Comparison of ENCODE assay signal across 8 mouse cellular contexts in genomic region chr2:25581901-25582301, GRCm38 (mm10). TPM values are rescaled to one million over a fixed set of nuclear protein-coding genes. Genes with fewer than 3 reads are reported as not detected.
DNase-seq lines count a peak whose midpoint lies in the region; ATAC-seq and TF ChIP-seq lines count a peak whose summit lies in the region.

No protein-coding gene starts in this region.

- H3K9ac ChIP-seq in forebrain, postnatal 0 days: no peak overlapping the region
- H3K9ac ChIP-seq in liver, embryonic 11.5 days (ENCODE audit: low read depth, low read length): no peak overlapping the region
- peak overlapping the region; percentile 38; the same call in 1 of the 2 replicates for H3K9ac ChIP-seq in stomach, postnatal 0 days (ENCODE audit: low read length)

- 0 out of 2 replicates have a peak overlapping the region, but pooled peaks have one; percentile 29 for H3K27ac ChIP-seq in forebrain, postnatal 0 days (ENCODE audit: low read depth, low read length)
- H3K27ac ChIP-seq in liver, embryonic 11.5 days (ENCODE audit: low read depth, low read length): no peak overlapping the region
- no peak overlapping the region for H3K27ac ChIP-seq in stomach, postnatal 0 days (replicated peaks)

- peaks cover 54% of the 10 kb centered on the region for H3K36me3 ChIP-seq in forebrain, postnatal 0 days (ENCODE audit: insufficient read depth)
- H3K36me3 ChIP-seq in liver, embryonic 11.5 days (ENCODE audit: control insufficient read depth, insufficient read depth, low read length): peaks cover 9% of the 10 kb centered on the region
- peaks cover 7% of the 10 kb centered on the region for H3K36me3 ChIP-seq in stomach, postnatal 0 days (ENCODE audit: control insufficient read depth, insufficient read depth, low read length)

- peak overlapping the region; percentile 58; the same call in 1 of the 2 replicates for H3K4me3 ChIP-seq in forebrain, postnatal 0 days (ENCODE audit: low read depth, low read length)
- peak overlapping the region; percentile 34; the same call in 1 of the 2 replicates for H3K4me3 ChIP-seq in liver, embryonic 11.5 days (ENCODE audit: low read depth, low read length)
- H3K4me3 ChIP-seq in stomach, postnatal 0 days (ENCODE audit: low read depth, low read length): peak overlapping the region; percentile 32; the same call in 1 of the 2 replicates

- no peak for TF ChIP-seq EP300 in stomach, postnatal 0 days (optimal IDR thresholded peaks at IDR 0.05)

- 24% methylated on average over 6 of the region's 6 CpGs for WGBS in forebrain, postnatal 0 days
- 18% methylated on average over 6 of the region's 6 CpGs for WGBS in liver, embryonic 11.5 days
- 26% methylated on average over 6 of the region's 6 CpGs for WGBS in stomach, postnatal 0 days

- no peaks in the 10 kb centered on the region for H3K9me3 ChIP-seq in forebrain, postnatal 0 days (ENCODE audit: low read length)
- no peaks in the 10 kb centered on the region for H3K9me3 ChIP-seq in liver, embryonic 11.5 days (ENCODE audit: control insufficient read depth, low read length)
- no peaks in the 10 kb centered on the region for H3K9me3 ChIP-seq in stomach, postnatal 0 days (ENCODE audit: control insufficient read depth, low read length)

- DNase-seq in layer of hippocampus, adult 9-11 months: peak; percentile 47
- no peak for DNase-seq in layer of hippocampus, adult 18-20 months (ENCODE audit: low spot score in 2 of 2)
- DNase-seq in cerebellum, adult 8-10 months: peak; percentile 89
- no peak for DNase-seq in forebrain, postnatal 0 days
- DNase-seq in liver, embryonic 11.5 days (ENCODE audit: low spot score): no peak
- no peak for DNase-seq in stomach, postnatal 0 days (ENCODE audit: low spot score)
- no peak for DNase-seq in spleen, adult 12 weeks (ENCODE audit: low spot score)
- DNase-seq in kidney, adult 11 months: no peak

- no peak for TF ChIP-seq CTCF in forebrain, postnatal 0 days (IDR thresholded peaks at IDR 0.05; ENCODE audit: low read depth)
- TF ChIP-seq CTCF in stomach, postnatal 0 days (IDR thresholded peaks at IDR 0.05; ENCODE audit: low read depth): no peak

- ATAC-seq in forebrain, postnatal 0 days: peak; percentile 7; the same call in 1 of the 2 replicates
- ATAC-seq in liver, embryonic 11.5 days (replicated peaks; ENCODE audit: low FRiP score): 0 out of 2 replicates have a peak, but pooled peaks have one; percentile 21
- ATAC-seq in stomach, postnatal 0 days (ENCODE audit: low FRiP score, low TSS enrichment): no peak

- H3K27me3 ChIP-seq in forebrain, postnatal 0 days (ENCODE audit: insufficient read depth, low read length): peaks cover 29% of the 10 kb centered on the region
- peaks cover 43% of the 10 kb centered on the region for H3K27me3 ChIP-seq in liver, embryonic 11.5 days (replicated peaks; ENCODE audit: control insufficient read depth, insufficient read depth, low read length)
- H3K27me3 ChIP-seq in stomach, postnatal 0 days (ENCODE audit: control insufficient read depth, insufficient read depth, low read length): peaks cover 20% of the 10 kb centered on the region

- H3K4me1 ChIP-seq in forebrain, postnatal 0 days (ENCODE audit: insufficient read depth): peaks cover 24% of the 10 kb centered on the region
- H3K4me1 ChIP-seq in liver, embryonic 11.5 days (replicated peaks; ENCODE audit: control insufficient read depth, insufficient read depth, low read length): peaks cover 37% of the 10 kb centered on the region
- peaks cover 8% of the 10 kb centered on the region; the same call in 1 of the 2 replicates for H3K4me1 ChIP-seq in stomach, postnatal 0 days (replicated peaks; ENCODE audit: control insufficient read depth, insufficient read depth)

- H3K4me2 ChIP-seq in forebrain, postnatal 0 days (ENCODE audit: low read depth): peak overlapping the region; percentile 69
- peak overlapping the region; percentile 66 for H3K4me2 ChIP-seq in liver, embryonic 11.5 days
- H3K4me2 ChIP-seq in stomach, postnatal 0 days (replicated peaks; ENCODE audit: low read depth): peak overlapping the region; percentile 67

RNA-seq across cellular contexts. Expression of gene Ajm1, which starts 0.3 kb away (rescaled TPM):
- 100 to 1,000 TPM in 1 of 2 experiments, 10 to 100 TPM in 1; 98.6 to 102 TPM for total RNA-seq in layer of hippocampus, adult 18-20 months (2021)
- 13.5 and 16.0 TPM in 2 replicates for total RNA-seq in forebrain, postnatal 0 days (2014; rRNA removed)
- polyA plus RNA-seq in forebrain, postnatal 0 days (2015; fragmentation: Nextera tagmentation; extraction: Ambion mirVana): 11.3 and 13.7 TPM in 2 replicates
- polyA plus RNA-seq in liver, embryonic 11.5 days (2014; fragmentation: Nextera tagmentation; extraction: Ambion mirVana): 0.21 TPM in 1 of 2 replicates, not detected in the other
- polyA plus RNA-seq in stomach, postnatal 0 days (2015; fragmentation: Nextera tagmentation; extraction: Ambion mirVana): 0.29 and 0.52 TPM in 2 replicates

RNA-seq across cellular contexts. Expression of gene Phpt1, which starts 6.9 kb away (rescaled TPM):
- 10 to 100 TPM; 63.0 to 66.2 TPM for total RNA-seq in layer of hippocampus, adult 18-20 months (2021)
- 33.7 and 43.2 TPM in 2 replicates for total RNA-seq in forebrain, postnatal 0 days (2014; rRNA removed)
- 171 and 185 TPM in 2 replicates for polyA plus RNA-seq in forebrain, postnatal 0 days (2015; fragmentation: Nextera tagmentation; extraction: Ambion mirVana)
- polyA plus RNA-seq in liver, embryonic 11.5 days (2014; fragmentation: Nextera tagmentation; extraction: Ambion mirVana): 112 and 116 TPM in 2 replicates
- polyA plus RNA-seq in stomach, postnatal 0 days (2015; fragmentation: Nextera tagmentation; extraction: Ambion mirVana): 87.0 and 87.5 TPM in 2 replicates

RNA-seq across cellular contexts. Expression of gene Mamdc4, which starts 7.3 kb away (rescaled TPM):
- total RNA-seq in layer of hippocampus, adult 18-20 months (2021): 1 to 10 TPM; 2.1 to 4.0 TPM
- total RNA-seq in forebrain, postnatal 0 days (2014; rRNA removed): 1.0 and 9.0 TPM in 2 replicates
- polyA plus RNA-seq in forebrain, postnatal 0 days (2015; fragmentation: Nextera tagmentation; extraction: Ambion mirVana): 0.21 and 0.26 TPM in 2 replicates
- 1.3 and 1.8 TPM in 2 replicates for polyA plus RNA-seq in liver, embryonic 11.5 days (2014; fragmentation: Nextera tagmentation; extraction: Ambion mirVana)
- polyA plus RNA-seq in stomach, postnatal 0 days (2015; fragmentation: Nextera tagmentation; extraction: Ambion mirVana): 0.34 and 0.55 TPM in 2 replicates

RNA-seq across cellular contexts. Expression of gene Edf1, which starts 24.3 kb away (rescaled TPM):
- 100 to 1,000 TPM; 212 to 213 TPM for total RNA-seq in layer of hippocampus, adult 18-20 months (2021)
- 151 and 174 TPM in 2 replicates for total RNA-seq in forebrain, postnatal 0 days (2014; rRNA removed)
- 368 and 392 TPM in 2 replicates for polyA plus RNA-seq in forebrain, postnatal 0 days (2015; fragmentation: Nextera tagmentation; extraction: Ambion mirVana)
- polyA plus RNA-seq in liver, embryonic 11.5 days (2014; fragmentation: Nextera tagmentation; extraction: Ambion mirVana): 367 and 380 TPM in 2 replicates
- 351 and 372 TPM in 2 replicates for polyA plus RNA-seq in stomach, postnatal 0 days (2015; fragmentation: Nextera tagmentation; extraction: Ambion mirVana)

RNA-seq across cellular contexts. Expression of gene Rabl6, which starts 26.4 kb away (rescaled TPM):
- total RNA-seq in layer of hippocampus, adult 18-20 months (2021): 100 to 1,000 TPM; 150 to 155 TPM
- 68.2 and 79.3 TPM in 2 replicates for total RNA-seq in forebrain, postnatal 0 days (2014; rRNA removed)
- 51.8 and 54.9 TPM in 2 replicates for polyA plus RNA-seq in forebrain, postnatal 0 days (2015; fragmentation: Nextera tagmentation; extraction: Ambion mirVana)
- 59.3 and 67.7 TPM in 2 replicates for polyA plus RNA-seq in liver, embryonic 11.5 days (2014; fragmentation: Nextera tagmentation; extraction: Ambion mirVana)
- polyA plus RNA-seq in stomach, postnatal 0 days (2015; fragmentation: Nextera tagmentation; extraction: Ambion mirVana): 30.9 and 32.2 TPM in 2 replicates

Comparison
In these comparisons a context has a peak if more than half of its experiments do, and no peak if none do; other contexts are left out.
1. DNase-seq: peak in layer of hippocampus, adult 9-11 months (single experiment) and cerebellum, adult 8-10 months (single experiment); none in layer of hippocampus, adult 18-20 months (0 of 2), forebrain, postnatal 0 days (single experiment), liver, embryonic 11.5 days (single experiment), stomach, postnatal 0 days (single experiment), spleen, adult 12 weeks (single experiment) and kidney, adult 11 months (single experiment).
2. Peak in every context shown above with its lines, with median percentiles within 50 percentile points of each other: H3K4me2 ChIP-seq and H3K4me3 ChIP-seq.